Mouse (Mus musculus) lung, postnatal 0 days (tissue): ENCODE data around the gene Msi2. TPM values are rescaled to one million over a fixed set of nuclear protein-coding genes. Genes with fewer than 3 reads are reported as not detected.

Source experiments
- ATAC-seq: fragments of 200-750 bp; cut with Nextera tagmentation; 2 replicates; pipeline ENCODE4 v1.8.0; 2017; ENCODE audit warnings: moderate library complexity
- DNase-seq: peaks from one replicate; pipeline ENCODE4 v3.0.0-alpha.2; 2016; ENCODE audit warnings: low spot score
- H3K27ac ChIP-seq: fragments of 300-500 bp; sonication (generic); 2 replicates; pipeline ENCODE4 v1.5.1; 2014; ENCODE audit warnings: antibody characterized with exemption, mild to moderate bottlenecking, low read length, mixed read lengths
- H3K27me3 ChIP-seq: fragments of 300-500 bp; sonication (generic); replicated peaks from 2 replicates; pipeline ENCODE4 v1.6.1; 2014; ENCODE audit warnings: low read length, mixed read lengths; ENCODE audit not compliant: insufficient read depth
- H3K36me3 ChIP-seq: fragments of 300-500 bp; sonication (generic); 2 replicates; pipeline ENCODE4 v1.6.1; 2014; ENCODE audit warnings: low read length, mixed read lengths; ENCODE audit not compliant: insufficient read depth
- H3K4me1 ChIP-seq: fragments of 300-500 bp; sonication (generic); 2 replicates; pipeline ENCODE4 v1.6.1; 2014; ENCODE audit warnings: antibody characterized with exemption, low read depth, low read length, mixed read lengths; ENCODE audit not compliant: insufficient read depth
- H3K4me2 ChIP-seq: fragments of 300-500 bp; sonication (generic); replicated peaks from 2 replicates; pipeline ENCODE4 v1.6.1; 2014; ENCODE audit warnings: low read depth, mild to moderate bottlenecking, low read length, moderate library complexity, mixed read lengths
- H3K4me3 ChIP-seq: fragments of 300-500 bp; sonication (generic); 2 replicates; pipeline ENCODE4 v1.5.1; 2014; ENCODE audit warnings: low read depth, low read length
- H3K9ac ChIP-seq: fragments of 300-500 bp; sonication (generic); replicated peaks from 2 replicates; pipeline ENCODE4 v1.6.1; 2014; ENCODE audit warnings: low read depth, mild to moderate bottlenecking
- H3K9me3 ChIP-seq: fragments of 300-500 bp; sonication (generic); 2 replicates; pipeline ENCODE4 v1.6.1; 2016; ENCODE audit warnings: low read length, mixed read lengths
- CTCF ChIP-seq: IDR thresholded peaks from 2 replicates; pipeline ENCODE4 v1.5.1; 2016; ENCODE audit warnings: antibody characterized with exemption, mild to moderate bottlenecking
- EP300 ChIP-seq: IDR thresholded peaks from 2 replicates; pipeline ENCODE4 v1.6.1; 2016; ENCODE audit warnings: antibody characterized with exemption, mild to moderate bottlenecking, control low read depth
- WGBS: fragments of 180-500 bp; shearing (Covaris S2); extraction: QIAGEN DNeasy Blood & Tissue Kit; methylation state at CpG from one replicate; pipeline ENCODE4 v1.1.7; 2014; 5-methylcytosine and 5-hydroxymethylcytosine counted together
- polyA plus RNA-seq: library from polyadenylated mRNA; unstranded; fragments of >200 nt; fragmentation: Nextera tagmentation; extraction: Ambion mirVana; gene quantifications from 2 replicates; pipeline ENCODE4 v1.2.1, GENCODE M21; 2015

Msi2 gene
- polyA plus RNA-seq, 1 experiment from 2014 or later = 12.6 TPM

DNA sequence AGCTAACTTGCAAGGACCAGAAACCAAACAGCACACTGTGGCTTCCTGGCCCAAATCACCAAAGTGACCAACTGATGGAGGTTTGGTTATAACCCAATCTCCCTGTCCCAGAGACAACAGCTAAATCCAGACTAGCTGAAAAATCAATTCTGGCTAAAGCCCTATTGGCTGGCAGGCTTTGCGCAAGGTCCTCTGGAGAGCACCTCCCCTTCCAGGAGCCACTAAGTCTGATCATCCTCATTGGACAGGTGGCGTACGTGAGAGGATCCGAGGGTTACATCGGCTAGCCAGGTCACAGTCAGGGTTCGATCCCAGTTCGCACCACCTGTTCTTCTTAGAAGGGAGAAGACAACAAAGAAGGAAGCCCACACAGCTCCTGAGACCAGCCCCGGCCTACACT lies 29.7 kb downstream of the Msi2 start:
- ATAC-seq (no peak), DNase-seq (no peak)
- Histone ChIP-seq H3K4me2 (no peak overlapping the region), H3K4me3 (no peak overlapping the region), H3K27ac (no peak overlapping the region), H3K36me3 (no peaks in the 10 kb centered on the region), H3K9ac (no peak overlapping the region), H3K27me3 (no peaks in the 10 kb centered on the region), H3K9me3 (no peaks in the 10 kb centered on the region), H3K4me1 (peaks cover 22% of the 10 kb centered on the region; the same call in 1 of the 2 replicates)
- 91% methylated on average over 5 of the region's 8 CpGs for WGBS
- TF ChIP-seq CTCF (no peak), EP300 (no peak)

DNA sequence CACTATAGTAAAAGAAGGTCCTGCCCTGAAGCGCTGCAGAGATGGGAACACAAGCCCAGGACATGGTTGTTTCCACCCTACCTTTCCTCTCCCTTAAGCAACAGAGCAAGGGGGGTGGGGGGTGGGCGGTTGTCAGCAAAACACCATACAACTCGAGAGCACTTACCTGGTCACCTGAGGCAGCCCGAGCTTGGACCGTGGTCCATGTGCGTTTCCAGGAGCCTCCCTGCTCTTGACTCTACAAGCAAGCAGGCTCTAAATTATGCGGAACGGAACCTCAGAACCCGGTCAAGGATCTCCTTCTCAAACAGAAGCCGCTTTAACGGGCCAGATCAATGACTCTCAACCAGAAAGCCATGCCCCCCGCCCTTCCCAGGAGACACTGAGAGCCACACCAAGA lies 30.6 kb downstream of the Msi2 start:
- Histone ChIP-seq H3K9me3 (no peaks in the 10 kb centered on the region), H3K4me3 (no peak overlapping the region), H3K36me3 (no peaks in the 10 kb centered on the region), H3K4me1 (peaks cover 22% of the 10 kb centered on the region; the same call in 1 of the 2 replicates), H3K27ac (0 out of 2 replicates have a peak overlapping the region, but pooled peaks have one; percentile 21), H3K4me2 (no peak overlapping the region), H3K9ac (no peak overlapping the region), H3K27me3 (no peaks in the 10 kb centered on the region)
- 62% methylated on average over 12 of the region's 12 CpGs for WGBS
- TF ChIP-seq CTCF (no peak), EP300 (no peak)
- DNase-seq (no peak), ATAC-seq (peak; percentile 27)

DNA sequence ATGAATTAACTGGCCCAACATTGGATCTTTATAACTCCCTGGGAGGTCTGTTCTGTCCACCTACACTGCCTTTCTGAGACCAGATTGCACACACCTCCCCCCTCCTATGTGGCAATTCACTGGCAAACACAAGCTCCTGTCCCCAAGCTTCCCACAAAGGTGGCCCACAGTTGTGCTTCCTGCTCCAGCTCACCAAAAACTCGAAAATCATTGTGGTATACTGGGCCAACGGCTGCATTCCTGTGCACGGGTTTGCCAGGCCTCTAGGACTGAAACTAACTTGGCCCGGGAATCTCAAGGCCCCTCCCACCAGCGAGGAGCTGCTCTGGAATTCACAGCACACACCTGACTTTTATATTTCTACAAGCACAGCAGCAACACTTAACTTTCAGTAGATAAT lies 31.3 kb downstream of the Msi2 start:
- no peak overlapping the region for H3K4me2 ChIP-seq
- peak overlapping the region; percentile 17 for H3K27ac ChIP-seq
- no peak overlapping the region for H3K4me3 ChIP-seq
- H3K27me3 ChIP-seq = no peaks in the 10 kb centered on the region
- no peak for TF ChIP-seq EP300
- no peaks in the 10 kb centered on the region for H3K36me3 ChIP-seq
- 55% methylated on average over 5 of the region's 5 CpGs for WGBS
- DNase-seq (peak; percentile 71), ATAC-seq (peak; percentile 68)
- no peak overlapping the region for H3K9ac ChIP-seq
- H3K9me3 ChIP-seq = no peaks in the 10 kb centered on the region
- H3K4me1 ChIP-seq = peaks cover 21% of the 10 kb centered on the region; the same call in 1 of the 2 replicates

DNA sequence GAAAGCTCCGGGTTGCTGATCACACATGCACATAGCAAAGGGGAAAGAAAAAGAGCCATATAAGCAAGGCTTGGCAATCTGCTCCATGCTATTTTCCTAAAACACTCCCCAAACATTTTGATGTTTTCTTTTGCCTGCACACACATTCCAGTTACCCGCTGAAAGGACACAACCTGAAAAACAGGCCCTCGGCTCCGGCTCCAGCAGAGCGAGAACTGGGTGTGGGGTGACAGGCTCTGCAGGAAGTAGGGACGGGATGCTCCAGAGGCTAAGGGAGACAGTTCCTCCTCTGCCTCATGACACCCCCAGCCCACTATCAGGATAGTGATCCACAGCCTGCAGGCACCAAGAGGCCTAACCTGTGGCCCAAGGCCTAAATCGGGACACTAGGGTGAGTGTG lies 32.3 kb downstream of the Msi2 start:
- H3K27me3 ChIP-seq = no peaks in the 10 kb centered on the region
- ATAC-seq = no peak
- no peaks in the 10 kb centered on the region for H3K36me3 ChIP-seq
- WGBS = 61% methylated on average over 7 of the region's 7 CpGs
- no peak for TF ChIP-seq EP300
- no peak for TF ChIP-seq CTCF
- no peak overlapping the region for H3K4me2 ChIP-seq
- no peak overlapping the region for H3K9ac ChIP-seq
- peaks cover 14% of the 10 kb centered on the region; the same call in 1 of the 2 replicates for H3K4me1 ChIP-seq
- H3K9me3 ChIP-seq = no peaks in the 10 kb centered on the region
- DNase-seq = no peak
- no peak overlapping the region for H3K27ac ChIP-seq
- no peak overlapping the region for H3K4me3 ChIP-seq

DNA sequence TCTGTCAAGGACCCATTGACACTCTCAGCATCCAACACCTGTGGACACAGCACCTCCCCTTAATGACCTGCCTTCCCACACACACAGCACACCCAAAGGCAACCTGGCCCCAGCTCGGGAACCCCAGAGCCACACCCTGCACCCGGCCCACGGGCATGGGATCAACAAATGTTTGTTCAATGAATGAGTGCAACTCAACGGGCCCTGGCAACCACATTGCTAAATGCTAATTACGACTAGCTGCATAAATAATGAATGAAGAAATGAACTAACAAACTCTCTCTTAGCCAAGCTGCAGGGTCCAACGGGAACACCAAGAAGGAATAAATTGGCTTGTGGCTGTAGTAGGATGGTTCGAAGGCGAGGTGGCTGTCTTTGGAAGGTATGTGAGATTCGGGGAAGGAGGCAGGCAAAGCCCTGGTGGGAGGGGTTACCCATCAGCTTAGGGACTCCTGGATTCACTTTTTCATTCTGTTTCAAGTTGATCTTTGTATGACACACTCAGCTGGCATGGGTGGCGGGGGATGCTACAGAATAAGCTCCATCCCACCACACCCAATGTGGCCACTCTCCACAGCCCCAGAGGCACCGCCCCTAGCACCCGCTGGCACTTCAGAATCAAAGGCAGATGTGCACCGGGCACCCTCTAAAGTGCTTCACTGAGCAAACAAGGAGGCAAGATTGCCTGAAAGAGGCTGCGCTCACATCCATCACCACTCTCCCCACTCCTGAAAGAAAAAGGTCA lies 35.1 kb downstream of the Msi2 start:
- no peak for DNase-seq
- H3K27me3 ChIP-seq = no peaks in the 10 kb centered on the region
- peak; percentile 51 for ATAC-seq
- TF ChIP-seq EP300 = no peak
- no peak for TF ChIP-seq CTCF
- no peak overlapping the region for H3K9ac ChIP-seq
- no peaks in the 10 kb centered on the region for H3K9me3 ChIP-seq
- H3K4me3 ChIP-seq = no peak overlapping the region
- H3K4me2 ChIP-seq = no peak overlapping the region
- H3K4me1 ChIP-seq = peaks cover 8% of the 10 kb centered on the region; the same call in 1 of the 2 replicates
- 0 out of 2 replicates have a peak, but pooled peaks cover 6% of the 10 kb centered on the region for H3K36me3 ChIP-seq
- 58% methylated on average over 14 of the region's 14 CpGs for WGBS
- no peak overlapping the region for H3K27ac ChIP-seq

DNA sequence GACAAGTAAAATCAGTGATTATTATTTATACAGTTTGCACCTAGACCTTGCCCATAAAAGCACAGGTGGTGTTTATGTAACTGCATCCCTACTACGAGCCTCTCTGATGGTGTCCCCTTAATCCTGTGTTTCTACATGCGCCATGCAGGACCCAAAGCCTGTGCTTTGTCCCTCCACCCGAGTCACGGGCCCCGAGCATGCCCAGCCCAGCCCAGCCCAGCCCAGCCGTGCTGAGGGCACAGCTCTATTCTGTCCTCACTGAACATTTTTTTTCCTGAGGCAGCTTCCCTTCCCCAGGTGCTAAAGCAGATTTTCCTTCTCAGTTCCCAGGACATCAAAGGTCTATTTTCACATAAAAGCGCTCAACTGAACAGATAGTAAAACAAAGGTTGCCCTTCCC lies 41.0 kb downstream of the Msi2 start:
- TF ChIP-seq EP300 (no peak), CTCF (no peak)
- Histone ChIP-seq H3K9ac (no peak overlapping the region), H3K27me3 (no peaks in the 10 kb centered on the region), H3K9me3 (no peaks in the 10 kb centered on the region), H3K4me2 (no peak overlapping the region), H3K4me1 (peaks cover 5% of the 10 kb centered on the region; the same call in 1 of the 2 replicates), H3K4me3 (no peak overlapping the region), H3K27ac (no peak overlapping the region), H3K36me3 (0 out of 2 replicates have a peak, but pooled peaks cover 6% of the 10 kb centered on the region)
- ATAC-seq (no peak), DNase-seq (no peak)
- WGBS = 81% methylated on average over 7 of the region's 7 CpGs
